Mouse (Mus musculus) spleen, postnatal 14 days (tissue): Measurements from ENCODE around the gene Spock2.
A peak's percentile ranks its signal among the peaks of the same experiment; 100 is the strongest.
"Not testable (repeated sequence)": the region's sequence is repeated elsewhere in the genome, so short reads cannot be mapped to it uniquely, and the experiment has no call there.

Source experiments
- DNase-seq, 2 experiments: peaks; one replicate each; pipeline ENCODE4 v3.0.0; 2021 to 2022; ENCODE audit warnings: low spot score in 2 of 2

The Spock2 gene

GRCm38 (mm10) chr10:60147510-60148047 lies 41.6 kb downstream of the Spock2 start:
- DNase-seq: not testable (repeated sequence)

- peak; percentile 62 to 82 for DNase-seq
These were observed 42.1 kb downstream of the Spock2 start for GRCm38 (mm10) chr10:60148087-60148486.

- no peak for DNase-seq
These were observed 45.2 kb downstream of the Spock2 start for GRCm38 (mm10) chr10:60151107-60151663.

- DNase-seq: no peak
These were observed 50.0 kb downstream of the Spock2 start for GRCm38 (mm10) chr10:60156016-60156415.

GRCm38 (mm10) chr10:60158144-60158543 lies 52.1 kb downstream of the Spock2 start:
- no peak for DNase-seq

- not testable (repeated sequence) for DNase-seq
These were observed 55.4 kb downstream of the Spock2 start for GRCm38 (mm10) chr10:60161397-60161796.

- DNase-seq: not testable (repeated sequence)
These were observed 56.4 kb downstream of the Spock2 start for GRCm38 (mm10) chr10:60162184-60162972.

- DNase-seq: no peak
These were observed 56.9 kb downstream of the Spock2 start for GRCm38 (mm10) chr10:60162973-60163255.

GRCm38 (mm10) chr10:60164869-60165268 lies 58.9 kb downstream of the Spock2 start:
- DNase-seq: no peak

- DNase-seq: no peak
These were observed 60.0 kb downstream of the Spock2 start for GRCm38 (mm10) chr10:60166068-60166467.

- DNase-seq: no peak
These were observed 62.3 kb downstream of the Spock2 start for GRCm38 (mm10) chr10:60168306-60168705.

- DNase-seq: peak in 1 of 2 experiments; percentile 26
These were observed 62.9 kb downstream of the Spock2 start for GRCm38 (mm10) chr10:60168960-60169359.

- peak in 1 of 2 experiments; percentile 27 for DNase-seq
These were observed 64.5 kb downstream of the Spock2 start for GRCm38 (mm10) chr10:60170326-60171089.

- DNase-seq: no peak
These were observed 65.3 kb downstream of the Spock2 start for GRCm38 (mm10) chr10:60171368-60171767.

- no peak for DNase-seq
These were observed 66.3 kb downstream of the Spock2 start for GRCm38 (mm10) chr10:60172306-60172705.

GRCm38 (mm10) chr10:60173035-60173434 lies 67.0 kb downstream of the Spock2 start:
- DNase-seq: no peak

GRCm38 (mm10) chr10:60174506-60174905 lies 68.5 kb downstream of the Spock2 start:
- no peak for DNase-seq

- DNase-seq: not testable (repeated sequence)
These were observed 69.3 kb downstream of the Spock2 start for GRCm38 (mm10) chr10:60175306-60175705.
